Mouse (Mus musculus): Measurements from ENCODE around the gene Cped1. TPM values are rescaled to one million over a fixed set of nuclear protein-coding genes. Genes with fewer than 3 reads are reported as not detected.

Gene Cped1
- total and polyA plus RNA-seq, 2 experiments from 2014 or later = 2.5 to 4.4 TPM

DNA sequence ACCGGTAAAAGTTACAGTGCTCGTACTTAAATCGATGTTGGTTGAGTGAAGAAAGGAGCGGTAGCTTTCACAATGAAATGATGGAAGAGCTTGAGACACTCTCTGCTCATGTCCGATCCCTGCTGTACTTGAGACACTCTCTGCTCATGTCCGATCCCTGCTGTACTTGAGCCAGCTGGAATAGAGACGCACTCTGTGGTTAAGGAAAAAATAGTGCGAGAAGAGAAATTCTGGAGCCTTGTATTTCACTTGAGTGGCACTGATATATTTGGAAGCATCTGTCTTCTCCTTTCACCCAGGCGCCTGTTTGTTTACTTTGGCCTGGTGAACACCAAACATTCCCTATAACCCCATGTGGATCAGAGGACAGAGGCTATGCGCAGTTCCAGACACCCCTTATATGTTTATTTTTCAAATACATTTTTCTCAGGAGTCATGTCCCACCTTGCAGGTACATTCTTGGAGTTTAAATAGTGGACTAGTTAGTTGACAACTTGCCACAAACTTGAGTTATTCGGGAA, 25.1 kb downstream of the Cped1 start:
- no peak overlapping the region for H3K4me3 ChIP-seq (ENCODE audit: low read depth, low read length)
- no peak for TF ChIP-seq CTCF (IDR thresholded peaks at IDR 0.05)
- 92% methylated on average over 11 of the region's 11 CpGs for WGBS

DNA sequence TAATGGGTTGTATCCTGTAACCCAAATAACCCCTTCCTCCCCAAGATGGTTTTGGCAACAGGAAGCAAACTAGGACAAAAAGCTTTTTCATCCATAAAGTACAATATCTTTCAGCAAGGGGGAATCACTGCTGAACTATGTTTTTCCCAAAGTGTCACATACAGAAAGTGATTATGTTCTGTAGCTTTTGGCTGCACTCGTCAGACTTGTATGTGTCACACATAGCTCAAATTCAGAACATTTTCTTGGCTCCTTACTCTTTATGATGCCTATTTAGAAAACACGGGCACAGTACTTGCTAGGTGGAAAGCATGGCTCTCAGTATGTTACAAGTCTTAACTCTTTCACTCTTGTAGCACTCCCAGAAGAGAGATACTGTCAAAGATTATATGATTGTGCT, 25.8 kb downstream of the Cped1 start:
- ATAC-seq (ENCODE audit: low FRiP score) (no peak), DNase-seq (ENCODE audit: low spot score) (no peak)
- Histone ChIP-seq H3K4me2 (ENCODE audit: low read depth, low read length, poor library complexity, severe bottlenecking) (no peak overlapping the region), H3K4me1 (ENCODE audit: insufficient read depth, low read length) (no peaks in the 10 kb centered on the region), H3K9ac (replicated peaks; ENCODE audit: low read length, poor library complexity, severe bottlenecking) (no peak overlapping the region), H3K27ac (ENCODE audit: low read depth, low read length) (no peak overlapping the region), H3K27me3 (ENCODE audit: insufficient read depth, low read length) (no peaks in the 10 kb centered on the region), H3K9me3 (ENCODE audit: low read length) (no peaks in the 10 kb centered on the region), H3K4me3 (ENCODE audit: low read depth, low read length) (no peak overlapping the region), H3K36me3 (ENCODE audit: insufficient read depth, low read length) (no peaks in the 10 kb centered on the region)
- TF ChIP-seq CTCF (IDR thresholded peaks at IDR 0.05) = no peak
- WGBS = 79% methylated on average over 2 of the region's 2 CpGs

More for the DNA sequence above, 25.1 kb downstream of the Cped1 start:
- Histone ChIP-seq H3K9ac (replicated peaks; ENCODE audit: low read length, poor library complexity, severe bottlenecking) (no peak overlapping the region), H3K9me3 (ENCODE audit: low read length) (no peaks in the 10 kb centered on the region), H3K4me1 (ENCODE audit: insufficient read depth, low read length) (no peaks in the 10 kb centered on the region), H3K27ac (ENCODE audit: low read depth, low read length) (no peak overlapping the region), H3K4me2 (ENCODE audit: low read depth, low read length, poor library complexity, severe bottlenecking) (no peak overlapping the region), H3K27me3 (ENCODE audit: insufficient read depth, low read length) (no peaks in the 10 kb centered on the region), H3K36me3 (ENCODE audit: insufficient read depth, low read length) (no peaks in the 10 kb centered on the region)
- ATAC-seq (ENCODE audit: low FRiP score) (no peak), DNase-seq (ENCODE audit: low spot score) (no peak)

DNA sequence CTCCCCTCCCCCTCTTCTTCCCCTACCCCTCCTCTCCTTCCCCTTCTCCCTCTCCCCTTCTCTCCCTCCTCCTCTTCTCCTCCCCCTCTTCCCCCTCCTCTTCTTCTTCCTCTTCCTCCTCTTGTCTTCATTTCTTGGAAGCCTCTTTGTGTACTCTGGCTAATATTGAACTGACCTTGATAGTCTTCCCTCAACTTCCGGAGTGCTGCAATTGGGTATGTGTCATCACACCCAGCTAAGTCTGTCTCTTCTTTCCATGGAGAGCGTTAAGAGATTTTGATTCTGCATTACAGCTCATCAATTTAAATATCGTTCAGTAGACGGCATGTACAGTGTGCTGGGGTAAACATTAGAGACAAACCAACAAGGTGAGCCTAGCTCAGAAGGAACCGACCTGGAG, 26.4 kb downstream of the Cped1 start:
- no peak for DNase-seq (ENCODE audit: low spot score)
- no peak overlapping the region for H3K4me3 ChIP-seq (ENCODE audit: low read depth, low read length)
- no peaks in the 10 kb centered on the region for H3K9me3 ChIP-seq (ENCODE audit: low read length)
- no peaks in the 10 kb centered on the region for H3K27me3 ChIP-seq (ENCODE audit: insufficient read depth, low read length)
- no peaks in the 10 kb centered on the region for H3K4me1 ChIP-seq (ENCODE audit: insufficient read depth, low read length)
- no peak overlapping the region for H3K27ac ChIP-seq (ENCODE audit: low read depth, low read length)
- H3K36me3 ChIP-seq (ENCODE audit: insufficient read depth, low read length) = no peaks in the 10 kb centered on the region
- TF ChIP-seq CTCF (IDR thresholded peaks at IDR 0.05) = no peak
- 85% methylated on average over 5 of the region's 5 CpGs for WGBS
- H3K4me2 ChIP-seq (ENCODE audit: low read depth, low read length, poor library complexity, severe bottlenecking) = no peak overlapping the region
- no peak for ATAC-seq (ENCODE audit: low FRiP score)
- H3K9ac ChIP-seq (replicated peaks; ENCODE audit: low read length, poor library complexity, severe bottlenecking) = no peak overlapping the region

DNA sequence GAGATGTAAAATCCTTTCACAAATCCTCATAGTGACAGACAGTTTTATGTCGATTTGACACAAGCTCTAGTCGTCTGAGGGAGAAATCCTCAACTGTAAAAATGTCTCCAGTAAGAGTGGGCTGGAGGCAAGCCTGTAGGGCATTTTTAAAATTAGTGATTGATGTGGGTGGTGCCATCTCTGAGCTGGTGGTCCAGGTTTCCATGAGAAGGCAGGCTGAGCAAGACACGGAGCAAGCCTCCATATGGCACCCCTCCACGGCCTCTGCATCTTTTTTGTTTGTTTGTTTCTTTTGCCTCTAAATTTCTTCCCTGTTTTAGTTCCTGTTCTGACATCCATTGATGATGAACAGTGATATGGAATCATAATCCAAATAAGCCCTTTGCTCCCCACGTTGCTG, 26.8 kb downstream of the Cped1 start:
- no peaks in the 10 kb centered on the region for H3K9me3 ChIP-seq (ENCODE audit: low read length)
- WGBS = 83% methylated on average over 5 of the region's 5 CpGs
- ATAC-seq (ENCODE audit: low FRiP score) (no peak), DNase-seq (ENCODE audit: low spot score) (no peak)
- H3K27ac ChIP-seq (ENCODE audit: low read depth, low read length) = no peak overlapping the region
- no peaks in the 10 kb centered on the region for H3K27me3 ChIP-seq (ENCODE audit: insufficient read depth, low read length)
- no peak for TF ChIP-seq CTCF (IDR thresholded peaks at IDR 0.05)
- H3K4me2 ChIP-seq (ENCODE audit: low read depth, low read length, poor library complexity, severe bottlenecking) = no peak overlapping the region
- H3K36me3 ChIP-seq (ENCODE audit: insufficient read depth, low read length) = no peaks in the 10 kb centered on the region
- no peak overlapping the region for H3K9ac ChIP-seq (replicated peaks; ENCODE audit: low read length, poor library complexity, severe bottlenecking)
- no peak overlapping the region for H3K4me3 ChIP-seq (ENCODE audit: low read depth, low read length)
- no peaks in the 10 kb centered on the region for H3K4me1 ChIP-seq (ENCODE audit: insufficient read depth, low read length)

DNA sequence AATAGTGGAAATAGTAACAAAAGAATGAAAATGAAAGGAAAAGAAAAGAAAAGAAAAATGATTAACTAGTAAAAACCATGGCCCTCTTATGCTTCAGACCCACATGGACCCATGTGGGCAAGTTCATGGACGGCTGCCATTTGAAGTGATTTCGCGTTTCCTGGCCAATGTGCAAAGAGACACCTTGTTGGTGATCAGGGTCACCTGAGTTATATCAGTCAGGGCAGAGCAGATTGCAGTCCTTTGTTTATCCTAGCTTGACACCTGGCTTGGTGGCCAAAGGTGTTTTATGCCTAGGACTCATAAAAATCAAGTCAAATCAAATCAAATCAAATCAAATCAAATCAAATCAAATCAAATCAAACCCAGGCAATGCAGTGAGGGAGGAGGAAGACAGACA, 27.7 kb downstream of the Cped1 start:
- Histone ChIP-seq H3K27ac (ENCODE audit: low read depth, low read length) (no peak overlapping the region), H3K4me3 (ENCODE audit: low read depth, low read length) (no peak overlapping the region), H3K9ac (replicated peaks; ENCODE audit: low read length, poor library complexity, severe bottlenecking) (no peak overlapping the region), H3K27me3 (ENCODE audit: insufficient read depth, low read length) (no peaks in the 10 kb centered on the region), H3K4me1 (ENCODE audit: insufficient read depth, low read length) (no peaks in the 10 kb centered on the region), H3K9me3 (ENCODE audit: low read length) (no peaks in the 10 kb centered on the region), H3K4me2 (ENCODE audit: low read depth, low read length, poor library complexity, severe bottlenecking) (no peak overlapping the region), H3K36me3 (ENCODE audit: insufficient read depth, low read length) (no peaks in the 10 kb centered on the region)
- DNase-seq (ENCODE audit: low spot score) = no peak
- WGBS = 94% methylated on average over 3 of the region's 3 CpGs
- no peak for TF ChIP-seq CTCF (IDR thresholded peaks at IDR 0.05)
- no peak for ATAC-seq (ENCODE audit: low FRiP score)

DNA sequence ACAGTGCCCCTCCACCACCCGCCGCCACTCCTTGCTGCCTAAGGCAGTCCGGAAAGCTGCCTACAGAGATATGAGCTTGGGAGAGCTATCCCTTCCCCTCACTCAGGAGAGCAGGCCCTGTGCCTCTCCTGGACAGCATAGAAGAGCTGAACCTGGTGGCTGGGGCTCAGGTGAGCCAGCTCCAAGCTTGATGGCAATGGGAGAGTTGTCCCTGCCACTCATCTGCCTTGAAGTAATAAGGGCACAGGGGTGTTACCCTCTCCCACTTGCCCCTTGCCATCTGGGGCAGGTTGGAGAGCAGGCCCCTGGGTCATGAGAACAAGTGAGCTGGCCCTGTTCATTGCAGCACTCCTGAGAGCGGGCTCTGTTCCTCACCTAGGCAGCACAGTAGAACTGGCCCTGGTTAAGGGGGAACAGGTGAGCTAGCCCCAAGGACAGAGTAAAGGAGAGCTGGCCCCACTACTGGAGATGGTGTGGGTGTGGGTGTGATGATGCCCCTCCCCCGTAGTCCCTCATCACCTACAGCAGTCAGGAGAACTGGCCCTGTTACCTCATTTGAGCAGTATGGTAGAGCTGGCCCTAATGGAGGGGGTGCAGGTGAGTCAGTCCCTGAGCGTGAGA, 28.7 kb downstream of the Cped1 start:
- WGBS = 93% methylated on average over 6 of the region's 6 CpGs
- no peaks in the 10 kb centered on the region for H3K4me1 ChIP-seq (ENCODE audit: insufficient read depth, low read length)
- H3K27me3 ChIP-seq (ENCODE audit: insufficient read depth, low read length) = no peaks in the 10 kb centered on the region
- H3K36me3 ChIP-seq (ENCODE audit: insufficient read depth, low read length) = no peaks in the 10 kb centered on the region
- no peak overlapping the region for H3K4me3 ChIP-seq (ENCODE audit: low read depth, low read length)
- ATAC-seq (ENCODE audit: low FRiP score) (no peak), DNase-seq (ENCODE audit: low spot score) (no peak)
- no peak overlapping the region for H3K4me2 ChIP-seq (ENCODE audit: low read depth, low read length, poor library complexity, severe bottlenecking)
- TF ChIP-seq CTCF (IDR thresholded peaks at IDR 0.05) = no peak
- H3K9ac ChIP-seq (replicated peaks; ENCODE audit: low read length, poor library complexity, severe bottlenecking) = no peak overlapping the region
- no peaks in the 10 kb centered on the region for H3K9me3 ChIP-seq (ENCODE audit: low read length)
- no peak overlapping the region for H3K27ac ChIP-seq (ENCODE audit: low read depth, low read length)
